Comparison of ENCODE assay signal across 8 mouse cellular contexts in genomic region chr2:37786461-37786860, GRCm38 (mm10). TPM values are rescaled to one million over a fixed set of nuclear protein-coding genes. Genes with fewer than 3 reads are reported as not detected.
DNase-seq lines count a peak whose midpoint lies in the region; ATAC-seq lines count a peak whose summit lies in the region.

No protein-coding gene starts in this region.

- H3K4me2 ChIP-seq in kidney, embryonic 14.5 days (replicated peaks; ENCODE audit: low read depth, low read length) = peak overlapping the region; percentile 51
- peak overlapping the region; percentile 62 for H3K4me2 ChIP-seq in embryonic facial prominence, embryonic 11.5 days (ENCODE audit: low read depth, low read length)
- H3K4me2 ChIP-seq in hindbrain, embryonic 16.5 days (ENCODE audit: low read length) = peak overlapping the region; percentile 46
- H3K4me2 ChIP-seq in midbrain, embryonic 16.5 days (ENCODE audit: low read length) = peak overlapping the region; percentile 28; the same call in 1 of the 2 replicates

- intact Hi-C loops in gastrocnemius, postnatal 14 days (cut with DNase I; ENCODE audit: low total_unique reads) = no loop called here

- no peak overlapping the region for H3K27ac ChIP-seq in kidney, embryonic 14.5 days (ENCODE audit: low read depth, low read length)
- no peak overlapping the region for H3K27ac ChIP-seq in embryonic facial prominence, embryonic 11.5 days (replicated peaks; ENCODE audit: low read depth, low read length)
- H3K27ac ChIP-seq in hindbrain, embryonic 16.5 days (ENCODE audit: low read depth, low read length) = no peak overlapping the region
- H3K27ac ChIP-seq in midbrain, embryonic 16.5 days (ENCODE audit: low read length) = no peak overlapping the region

- no peak overlapping the region for H3K9ac ChIP-seq in kidney, embryonic 14.5 days (ENCODE audit: low read depth, low read length)
- H3K9ac ChIP-seq in embryonic facial prominence, embryonic 11.5 days (replicated peaks; ENCODE audit: low read length) = no peak overlapping the region
- peak overlapping the region; percentile 35 for H3K9ac ChIP-seq in hindbrain, embryonic 16.5 days (ENCODE audit: low read depth, low read length)
- 0 out of 2 replicates have a peak overlapping the region, but pooled peaks have one; percentile 20 for H3K9ac ChIP-seq in midbrain, embryonic 16.5 days (ENCODE audit: low read depth, low read length)

- peaks cover 9% of the 10 kb centered on the region; the same call in 1 of the 2 replicates for H3K27me3 ChIP-seq in kidney, embryonic 14.5 days (ENCODE audit: control insufficient read depth, insufficient read depth, low read length)
- peaks cover 8% of the 10 kb centered on the region for H3K27me3 ChIP-seq in embryonic facial prominence, embryonic 11.5 days (ENCODE audit: control insufficient read depth, insufficient read depth, low read length)
- no peaks in the 10 kb centered on the region for H3K27me3 ChIP-seq in hindbrain, embryonic 16.5 days (replicated peaks; ENCODE audit: control insufficient read depth, insufficient read depth, low read length)
- no peaks in the 10 kb centered on the region for H3K27me3 ChIP-seq in midbrain, embryonic 16.5 days (ENCODE audit: control insufficient read depth, insufficient read depth, low read depth, low read length)

- ATAC-seq in kidney, embryonic 14.5 days (ENCODE audit: low FRiP score, low TSS enrichment) = no peak
- no peak for ATAC-seq in embryonic facial prominence, embryonic 11.5 days (replicated peaks; ENCODE audit: insufficient number of reproducible peaks, low FRiP score, low TSS enrichment, low read depth)
- 0 out of 2 replicates have a peak, but pooled peaks have one; percentile 25 for ATAC-seq in hindbrain, embryonic 16.5 days
- no peak for ATAC-seq in midbrain, embryonic 16.5 days

- no peaks in the 10 kb centered on the region for H3K36me3 ChIP-seq in kidney, embryonic 14.5 days (ENCODE audit: control insufficient read depth, insufficient read depth, low read length)
- no peaks in the 10 kb centered on the region for H3K36me3 ChIP-seq in embryonic facial prominence, embryonic 11.5 days (replicated peaks; ENCODE audit: control insufficient read depth, insufficient read depth, low read depth, low read length)
- H3K36me3 ChIP-seq in hindbrain, embryonic 16.5 days (ENCODE audit: control insufficient read depth, insufficient read depth, low read length) = no peaks in the 10 kb centered on the region
- no peaks in the 10 kb centered on the region for H3K36me3 ChIP-seq in midbrain, embryonic 16.5 days (ENCODE audit: control insufficient read depth, insufficient read depth, low read length)

- DNase-seq in kidney, adult 8-10 months = no peak
- peak; percentile 24 for DNase-seq in embryonic facial prominence, embryonic 11.5 days (ENCODE audit: low spot score)
- no peak for DNase-seq in urinary bladder, postnatal 4 days (ENCODE audit: low spot score in 2 of 2)
- no peak for DNase-seq in yolk sac, embryonic 10.5 days (ENCODE audit: low spot score)
- no peak for DNase-seq in gastrocnemius, postnatal 14 days

- peak overlapping the region; percentile 27 for H3K4me3 ChIP-seq in kidney, embryonic 14.5 days (ENCODE audit: low read length)
- peak overlapping the region; percentile 32 for H3K4me3 ChIP-seq in embryonic facial prominence, embryonic 11.5 days (ENCODE audit: low read depth, low read length)
- H3K4me3 ChIP-seq in hindbrain, embryonic 16.5 days (ENCODE audit: low read length) = peak overlapping the region; percentile 34
- peak overlapping the region; percentile 25 for H3K4me3 ChIP-seq in midbrain, embryonic 16.5 days (ENCODE audit: low read depth, low read length)

- H3K9me3 ChIP-seq in kidney, embryonic 14.5 days (ENCODE audit: control insufficient read depth, low read length) = no peaks in the 10 kb centered on the region
- no peaks in the 10 kb centered on the region for H3K9me3 ChIP-seq in embryonic facial prominence, embryonic 11.5 days (replicated peaks; ENCODE audit: control insufficient read depth, low read length)
- H3K9me3 ChIP-seq in hindbrain, embryonic 16.5 days (ENCODE audit: control insufficient read depth, low read length) = no peaks in the 10 kb centered on the region
- no peaks in the 10 kb centered on the region for H3K9me3 ChIP-seq in midbrain, embryonic 16.5 days (replicated peaks; ENCODE audit: control insufficient read depth, low read length, poor library complexity, severe bottlenecking)

- 55% methylated on average over 40 of the region's 52 CpGs for WGBS in kidney, embryonic 14.5 days
- 24% methylated on average over 52 of the region's 52 CpGs for WGBS in embryonic facial prominence, embryonic 11.5 days
- 43% methylated on average over 52 of the region's 52 CpGs for WGBS in hindbrain, embryonic 16.5 days
- 50% methylated on average over 52 of the region's 52 CpGs for WGBS in midbrain, embryonic 16.5 days

- peaks cover 22% of the 10 kb centered on the region; the same call in 1 of the 2 replicates for H3K4me1 ChIP-seq in kidney, embryonic 14.5 days (ENCODE audit: control insufficient read depth, insufficient read depth, low read length)
- no peaks in the 10 kb centered on the region; the same call in 1 of the 2 replicates for H3K4me1 ChIP-seq in embryonic facial prominence, embryonic 11.5 days (ENCODE audit: control insufficient read depth, insufficient read depth, low read length)
- peaks cover 3% of the 10 kb centered on the region; the same call in 1 of the 2 replicates for H3K4me1 ChIP-seq in hindbrain, embryonic 16.5 days (ENCODE audit: control insufficient read depth, insufficient read depth, low read depth, low read length)
- H3K4me1 ChIP-seq in midbrain, embryonic 16.5 days (ENCODE audit: control insufficient read depth, insufficient read depth, low read length) = no peaks in the 10 kb centered on the region

RNA-seq across cellular contexts. Expression of gene Crb2, which starts 10.4 kb away (rescaled TPM):
- polyA plus RNA-seq in kidney, embryonic 14.5 days (2014; fragmentation: Nextera tagmentation; extraction: Ambion mirVana) = 2.2 and 3.2 TPM in 2 replicates
- 2.7 and 3.0 TPM in 2 replicates for polyA plus RNA-seq in embryonic facial prominence, embryonic 11.5 days (2014; fragmentation: Nextera tagmentation; extraction: Ambion mirVana)
- polyA plus RNA-seq in hindbrain, embryonic 16.5 days (2015; fragmentation: Nextera tagmentation; extraction: Ambion mirVana) = 3.7 and 4.5 TPM in 2 replicates
- polyA plus RNA-seq in midbrain, embryonic 16.5 days (2015; fragmentation: Nextera tagmentation; extraction: Ambion mirVana) = 4.2 and 5.3 TPM in 2 replicates
- total RNA-seq in gastrocnemius, postnatal 14 days (2021) = under 1 TPM; 0.11 to 0.12 TPM

Comparison
In these comparisons a context has a peak if more than half of its experiments do, and no peak if none do; other contexts are left out.
1. H3K9ac ChIP-seq: peak in hindbrain, embryonic 16.5 days (single experiment) and midbrain, embryonic 16.5 days (single experiment); none in kidney, embryonic 14.5 days (single experiment) and embryonic facial prominence, embryonic 11.5 days (single experiment).
2. Peak in every context shown above with its lines, with median percentiles within 50 percentile points of each other: H3K4me2 ChIP-seq and H3K4me3 ChIP-seq.